Mouse (Mus musculus) embryo, embryonic 10.5 days (tissue): ENCODE data around the gene Frmd4a.

Source experiments
- DNase-seq: peaks from one replicate; pipeline ENCODE4 v3.0.0-alpha.2; 2015; ENCODE audit warnings: low spot score

Frmd4a gene

GRCm38 (mm10) chr2:4441840-4442239, 424.3 kb downstream of the Frmd4a start:
- DNase-seq: no peak

GRCm38 (mm10) chr2:4444740-4445139, 427.2 kb downstream of the Frmd4a start:
- no peak for DNase-seq

- no peak for DNase-seq
Measured at GRCm38 (mm10) chr2:4445629-4446400, 428.3 kb downstream of the Frmd4a start.

- DNase-seq: no peak
Measured at GRCm38 (mm10) chr2:4449860-4450480, 432.5 kb downstream of the Frmd4a start.

- DNase-seq: peak; percentile 87
Measured at GRCm38 (mm10) chr2:4452590-4453400, 435.3 kb downstream of the Frmd4a start.

- no peak for DNase-seq
Measured at GRCm38 (mm10) chr2:4455097-4456025, 437.8 kb downstream of the Frmd4a start.

GRCm38 (mm10) chr2:4460897-4461296, 443.4 kb downstream of the Frmd4a start:
- no peak for DNase-seq

GRCm38 (mm10) chr2:4461514-4461913, 444.0 kb downstream of the Frmd4a start:
- DNase-seq: peak; percentile 81

- peak; percentile 76 for DNase-seq
Measured at GRCm38 (mm10) chr2:4462480-4462879, 445.0 kb downstream of the Frmd4a start.

GRCm38 (mm10) chr2:4466084-4466483, 448.6 kb downstream of the Frmd4a start:
- DNase-seq: no peak

GRCm38 (mm10) chr2:4467314-4467713, 449.8 kb downstream of the Frmd4a start:
- DNase-seq: no peak

GRCm38 (mm10) chr2:4472760-4473480, 455.4 kb downstream of the Frmd4a start:
- peak; percentile 42 for DNase-seq

GRCm38 (mm10) chr2:4473866-4474538, 456.5 kb downstream of the Frmd4a start:
- DNase-seq: no peak

GRCm38 (mm10) chr2:4474539-4474937, 457.0 kb downstream of the Frmd4a start:
- no peak for DNase-seq

- DNase-seq: no peak
Measured at GRCm38 (mm10) chr2:4475991-4476390, 458.5 kb downstream of the Frmd4a start.

- DNase-seq: no peak
Measured at GRCm38 (mm10) chr2:4476608-4477007, 459.1 kb downstream of the Frmd4a start.

GRCm38 (mm10) chr2:4477311-4477710, 459.8 kb downstream of the Frmd4a start:
- DNase-seq: no peak

GRCm38 (mm10) chr2:4480180-4480579, 462.7 kb downstream of the Frmd4a start:
- no peak for DNase-seq

GRCm38 (mm10) chr2:4481154-4481553, 463.6 kb downstream of the Frmd4a start:
- no peak for DNase-seq

- DNase-seq: no peak
Measured at GRCm38 (mm10) chr2:4486185-4486584, 468.7 kb downstream of the Frmd4a start.
